Mouse (Mus musculus): ENCODE data around the gene Ctdsp2.

Gene Ctdsp2

DNA sequence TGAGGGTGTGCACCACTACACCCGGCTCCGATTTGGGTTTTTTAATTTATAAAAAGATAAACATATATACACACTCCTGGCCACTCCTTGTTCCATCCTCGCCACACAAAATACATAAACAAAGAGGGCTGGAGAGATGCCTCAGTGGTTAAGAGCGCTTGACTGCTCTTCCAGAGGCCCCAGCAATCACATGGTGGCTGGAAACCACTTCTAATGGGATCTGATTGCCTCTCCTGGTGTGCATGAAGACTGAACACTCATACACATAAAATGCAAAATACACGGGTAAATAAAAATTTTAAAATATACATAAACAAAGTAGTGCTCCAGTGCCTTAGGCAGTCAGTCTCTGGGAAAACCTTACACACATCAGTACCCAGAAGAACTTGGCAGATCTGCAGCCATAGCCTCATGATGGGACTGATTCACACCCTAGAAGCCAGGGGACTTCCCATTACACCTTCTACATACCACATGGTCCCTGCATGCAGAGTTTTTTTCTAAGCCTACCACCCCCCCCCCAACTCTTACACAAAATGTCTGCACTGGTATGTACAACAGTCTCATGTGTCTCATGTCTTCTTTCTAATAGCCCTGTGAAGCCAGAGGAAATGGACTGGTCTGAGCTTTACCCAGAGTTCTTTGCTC lies 64.1 kb downstream of the Ctdsp2 start:
- no peak for DNase-seq (ENCODE audit: low spot score)

DNA sequence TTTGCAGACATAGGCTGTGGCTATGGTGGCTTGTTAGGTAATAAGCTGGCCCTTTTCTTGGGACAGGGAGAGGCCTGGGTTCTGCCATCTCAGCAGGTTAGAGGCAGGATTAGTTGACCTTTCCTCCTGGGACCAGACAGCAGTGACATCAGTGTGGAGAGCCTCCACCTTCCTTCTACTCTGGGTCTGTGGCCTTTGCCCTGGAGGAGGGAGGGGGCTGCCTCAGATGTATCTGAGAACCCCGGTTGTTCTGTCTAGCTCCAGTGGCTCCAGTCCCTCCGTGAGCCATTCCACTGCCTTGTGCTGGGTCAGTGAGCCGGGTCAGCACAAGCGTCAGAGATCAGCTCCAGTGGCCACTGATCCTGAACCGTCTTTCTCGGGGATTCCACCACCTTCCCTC lies 64.7 kb downstream of the Ctdsp2 start:
- no peak for DNase-seq (ENCODE audit: low spot score)

DNA sequence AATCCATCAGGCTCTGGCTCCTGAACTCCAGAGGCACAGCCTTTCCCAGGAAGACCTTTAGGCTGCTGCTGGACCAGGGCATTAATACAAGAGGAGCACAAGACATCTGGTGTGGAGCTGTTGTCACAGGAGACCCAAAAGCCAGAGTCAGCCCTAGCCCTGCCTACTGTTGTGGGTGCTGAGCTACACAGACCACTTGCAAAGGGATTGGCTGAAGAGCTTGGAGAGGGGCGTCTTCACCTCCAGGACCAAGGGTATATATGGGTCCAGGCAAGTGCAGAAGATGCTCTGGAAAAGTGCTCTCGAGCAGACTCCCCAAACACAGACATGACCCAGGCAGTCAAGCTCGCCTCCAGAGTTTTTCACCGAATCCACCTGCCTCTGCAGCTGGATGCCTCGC lies 69.4 kb downstream of the Ctdsp2 start, which contains the start of gene Cyp27b1:
Gene Cyp27b1 (plus strand): TSS at position 297 of the 400 bp plus-strand sequence.
- DNase-seq (ENCODE audit: low spot score), result no peak

- DNase-seq (ENCODE audit: low spot score), result no peak
Observed at GRCm38 (mm10) chr10:127048608-127049394, 70.3 kb downstream of the Ctdsp2 start.
